Mouse (Mus musculus) cerebellum, adult 9-10 months (tissue): ENCODE data around the gene Ccdc28a.

Experiments used
- DNase-seq: peaks from one replicate; pipeline ENCODE4 v3.0.0; 2022

The Ccdc28a gene

GRCm38 (mm10) chr10:18194156-18194555 is 40.6 kb downstream of the Ccdc28a start:
- DNase-seq: no peak

- no peak for DNase-seq
Measured at GRCm38 (mm10) chr10:18193221-18193620, 41.6 kb downstream of the Ccdc28a start.

DNA sequence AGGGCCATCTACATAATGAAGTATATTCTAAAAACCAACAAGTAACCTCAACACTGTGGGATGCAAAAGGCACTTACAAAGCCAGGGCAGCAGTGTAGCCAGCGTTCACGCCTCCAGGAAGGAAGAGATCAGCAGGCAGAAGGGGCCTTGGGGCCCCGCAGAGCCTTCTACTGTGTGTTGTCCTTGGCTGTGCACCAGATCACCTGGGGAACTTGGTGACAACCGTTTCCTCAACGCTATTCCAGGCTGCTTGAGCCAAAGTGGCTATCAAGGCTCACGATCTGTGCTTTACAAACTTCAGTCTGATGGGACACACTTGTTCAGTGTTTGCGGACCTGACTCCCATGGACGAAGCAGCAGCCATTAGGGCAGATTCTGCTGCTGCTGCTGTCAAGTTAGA is 43.1 kb downstream of the Ccdc28a start:
- DNase-seq: no peak

GRCm38 (mm10) chr10:18189498-18189897 is 45.3 kb downstream of the Ccdc28a start:
- DNase-seq: no peak

DNA sequence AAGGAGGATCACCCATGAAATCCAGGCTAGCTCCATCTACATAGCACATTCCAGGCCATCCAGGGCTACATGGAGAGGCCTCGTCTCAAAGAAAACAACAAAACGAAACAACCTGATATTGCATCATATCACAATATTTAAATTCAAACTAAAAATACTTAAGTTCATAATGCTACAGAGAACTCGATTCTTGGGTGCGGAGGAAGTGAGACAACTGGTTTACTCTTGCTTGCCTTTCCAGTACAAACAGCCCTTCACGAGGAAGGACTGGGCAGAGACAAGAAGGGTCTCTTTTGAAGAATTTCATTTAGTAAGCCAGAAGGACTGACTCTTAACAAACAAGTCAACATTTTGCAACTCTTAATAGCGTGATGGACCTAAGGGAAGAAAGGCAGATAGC is 46.2 kb downstream of the Ccdc28a start:
- DNase-seq: no peak

DNA sequence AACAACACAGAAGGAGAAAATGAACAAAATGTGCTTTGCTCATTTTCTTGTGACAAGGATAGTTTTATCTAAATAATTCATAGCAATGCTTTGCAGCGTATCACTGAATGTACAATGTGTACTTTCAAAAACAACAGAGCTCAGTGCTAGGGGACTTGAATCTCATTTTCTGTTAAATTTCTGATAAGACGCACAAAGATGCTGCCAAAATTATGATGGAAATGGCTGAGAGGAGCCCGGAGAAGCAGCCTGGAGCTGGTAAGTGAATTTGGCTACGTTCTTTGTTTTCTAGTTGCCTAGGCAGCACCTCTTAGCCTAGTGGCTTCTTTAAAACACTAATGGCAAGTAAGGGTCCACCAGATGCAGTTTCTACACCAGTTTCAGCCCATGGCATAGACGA is 52.6 kb downstream of the Ccdc28a start:
- no peak for DNase-seq

DNA sequence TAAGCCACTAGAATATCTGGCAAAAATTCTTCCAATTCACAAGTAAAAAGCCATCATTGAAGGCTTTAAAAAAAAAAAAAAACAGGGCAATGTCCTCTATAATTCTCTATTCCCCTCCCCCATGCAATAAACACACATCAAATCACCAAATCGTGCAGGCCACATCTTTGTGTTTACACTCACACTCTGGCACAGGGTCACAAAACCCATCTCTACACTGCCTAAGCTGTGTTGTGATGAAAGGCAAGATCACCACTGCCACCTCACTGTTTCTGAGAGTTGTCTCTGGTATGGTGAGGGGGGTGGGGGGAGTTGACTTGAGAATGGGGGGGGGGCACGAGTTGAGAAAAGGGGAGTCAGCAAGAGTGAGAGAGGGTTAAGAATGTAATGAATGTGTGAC is 57.5 kb downstream of the Ccdc28a start:
- no peak for DNase-seq

DNA sequence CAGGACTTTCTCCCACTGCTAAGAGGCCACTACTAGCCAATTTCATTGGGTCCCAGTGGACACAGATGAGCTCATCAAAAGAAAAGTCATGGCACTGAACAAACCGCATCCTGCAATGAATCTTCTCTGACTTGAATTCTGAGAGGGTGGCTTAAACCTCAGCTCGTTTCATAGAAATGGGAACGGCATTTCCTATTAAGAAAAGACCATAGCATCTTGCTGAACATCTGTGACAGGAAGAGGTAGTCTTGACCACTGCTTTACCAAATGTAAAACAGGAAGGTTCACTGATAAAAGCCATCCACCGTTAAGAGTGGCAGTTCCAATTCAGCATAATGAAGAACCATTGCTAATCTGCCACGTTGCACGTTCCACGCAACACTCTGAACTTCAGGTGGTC is 58.1 kb downstream of the Ccdc28a start:
- DNase-seq: no peak

GRCm38 (mm10) chr10:18175087-18175486 is 59.7 kb downstream of the Ccdc28a start:
- DNase-seq: no peak
